Mouse (Mus musculus) gonadal fat pad, adult 2 months (tissue): Measurements from ENCODE around the gene Fkbp3. TPM values are rescaled to one million over a fixed set of nuclear protein-coding genes. Genes with fewer than 3 reads are reported as not detected.
"Not testable (repeated sequence)": the region's sequence is repeated elsewhere in the genome, so short reads cannot be mapped to it uniquely, and the experiment has no call there.

Experiments used
- DNase-seq: peaks from one replicate; pipeline ENCODE4 v3.0.0-alpha.2; 2012; ENCODE audit warnings: low read depth
- polyA plus RNA-seq: library from polyadenylated mRNA; depleted of rRNA; stranded (reverse); fragments of >200 nt; gene quantifications from 2 replicates; pipeline ENCODE4 v1.2.3, GENCODE M21; 2012; rRNA removed

Fkbp3 gene
- 33.0 and 40.2 TPM in 2 replicates for polyA plus RNA-seq

DNA sequence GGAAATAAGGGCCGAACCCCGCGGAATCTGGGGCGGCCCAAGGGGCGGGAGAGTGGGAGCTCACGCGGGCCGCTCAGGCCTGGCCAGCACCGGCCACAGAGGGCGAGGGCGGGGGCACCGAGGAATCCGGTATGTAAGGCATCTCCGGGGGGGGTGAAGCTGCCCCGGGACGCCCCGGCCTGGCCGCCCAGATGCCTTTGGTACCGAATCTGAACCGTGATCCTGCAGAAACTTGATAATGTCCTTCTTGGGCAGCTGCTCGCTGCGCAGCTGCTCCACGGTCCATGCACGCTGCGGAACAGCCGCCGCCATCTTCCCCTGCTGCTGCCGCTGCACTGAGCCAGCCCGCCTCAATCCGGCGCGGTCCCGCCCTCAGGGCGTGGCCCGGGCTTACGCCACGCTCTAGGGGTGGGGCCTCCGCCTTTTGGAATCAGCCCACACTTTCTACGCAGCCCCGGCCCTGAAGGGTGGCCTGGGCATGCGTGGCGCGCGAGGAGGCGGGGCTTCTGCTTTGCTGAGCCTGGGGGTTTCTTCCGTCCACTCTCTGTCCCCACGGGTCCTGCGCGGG is at the start of gene Fkbp3:
Fkbp3 (minus strand) TSS at position 397 of the 568 bp plus-strand sequence.
- DNase-seq, result peak; percentile 68

DNA sequence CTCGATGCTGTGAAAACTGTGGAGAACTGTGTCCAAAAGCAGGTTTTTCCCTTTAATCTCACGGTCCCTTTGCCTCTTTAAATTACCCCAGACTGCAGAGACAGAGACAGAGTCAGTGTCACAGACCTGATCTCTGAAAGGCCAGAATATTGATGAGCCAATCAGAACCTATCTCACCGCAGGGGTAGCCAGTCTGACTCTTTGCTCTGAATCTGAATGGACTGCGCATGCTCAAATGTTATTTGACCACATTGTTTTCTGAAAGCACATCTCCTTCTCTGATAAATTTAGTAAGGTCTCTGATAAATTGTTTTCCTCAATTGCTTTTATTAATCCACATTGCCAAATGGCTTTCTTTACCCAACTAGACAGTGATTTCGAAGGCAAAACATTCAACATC is 45.6 kb upstream of the Fkbp3 start:
- no peak for DNase-seq

DNA sequence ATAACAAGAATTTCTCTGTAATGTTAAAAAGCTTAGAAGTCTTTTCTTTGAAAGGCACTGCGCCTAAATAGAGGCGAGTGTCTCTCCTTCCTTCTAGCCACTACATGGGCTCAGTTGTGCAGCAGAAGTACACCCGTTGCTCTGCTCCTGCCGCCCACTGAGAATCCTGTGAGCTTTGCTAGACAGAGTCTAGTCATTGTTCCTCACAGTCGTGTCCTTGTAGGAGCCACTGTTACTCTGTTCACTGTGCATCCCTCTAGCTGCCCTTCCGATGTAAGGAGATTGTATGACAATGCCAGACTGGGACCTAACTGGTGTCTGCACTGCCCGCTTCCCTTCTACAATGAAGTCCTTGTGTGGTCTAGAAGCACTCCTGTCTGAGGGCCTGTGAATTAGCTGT is 45.2 kb upstream of the Fkbp3 start:
- DNase-seq, result no peak

DNA sequence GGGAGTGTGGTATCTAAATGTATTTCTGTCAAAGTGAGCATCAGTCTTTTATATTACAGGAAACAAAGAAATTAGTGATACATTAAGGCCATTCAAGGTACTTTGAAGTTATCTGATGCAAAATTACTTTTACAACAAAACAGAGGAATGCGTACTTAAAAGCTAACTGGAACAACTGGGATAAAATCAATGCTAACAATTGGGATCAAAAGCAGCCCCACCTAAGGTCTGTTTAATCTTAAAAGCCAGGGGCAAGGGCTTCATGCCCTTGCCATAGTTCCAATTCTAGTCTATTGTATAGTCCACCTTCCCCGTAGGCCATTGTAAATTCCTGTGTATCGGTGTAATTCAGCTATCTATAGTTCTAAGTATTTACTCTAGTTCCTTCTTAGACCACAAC is 41.2 kb upstream of the Fkbp3 start:
- not testable (repeated sequence) for DNase-seq

DNA sequence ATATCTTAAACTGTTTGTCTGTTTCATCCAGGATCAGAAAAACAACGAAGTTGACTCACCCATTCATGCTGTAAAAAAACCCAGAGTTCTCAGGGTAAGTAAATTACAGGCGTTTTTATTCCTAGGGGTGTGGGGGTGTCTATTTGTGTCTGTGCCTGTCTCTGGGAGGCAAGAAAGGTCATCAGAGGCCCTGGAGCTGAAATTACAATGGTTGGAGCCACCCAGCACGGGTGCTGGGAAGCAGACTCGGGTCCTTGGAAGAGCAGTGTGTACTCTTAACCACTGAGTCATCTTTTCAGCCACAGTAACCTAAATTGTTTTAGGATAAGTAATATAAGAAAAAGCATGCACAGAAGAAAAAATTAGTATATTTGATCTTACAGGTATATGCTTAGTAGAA is 40.1 kb upstream of the Fkbp3 start:
- DNase-seq, result no peak

DNA sequence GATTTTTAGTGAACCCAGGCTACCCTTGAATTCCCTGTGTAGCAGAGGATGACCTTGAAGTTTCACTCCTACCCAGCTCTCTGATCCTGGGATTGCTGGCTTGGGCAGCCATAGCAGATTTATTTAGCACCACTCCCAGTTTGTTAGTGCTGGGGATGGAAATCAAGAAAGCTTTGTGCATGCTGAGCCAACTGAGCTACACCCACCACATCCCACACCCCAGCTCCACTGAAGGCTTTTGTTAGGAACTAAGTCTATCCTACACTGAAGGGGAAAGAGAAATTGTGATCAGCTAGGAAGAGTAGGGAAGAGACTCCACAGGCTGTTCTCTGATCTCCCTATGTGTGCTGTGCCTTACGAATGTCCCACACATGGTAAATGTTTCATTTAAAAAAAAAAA is 39.0 kb upstream of the Fkbp3 start:
- DNase-seq, result no peak

DNA sequence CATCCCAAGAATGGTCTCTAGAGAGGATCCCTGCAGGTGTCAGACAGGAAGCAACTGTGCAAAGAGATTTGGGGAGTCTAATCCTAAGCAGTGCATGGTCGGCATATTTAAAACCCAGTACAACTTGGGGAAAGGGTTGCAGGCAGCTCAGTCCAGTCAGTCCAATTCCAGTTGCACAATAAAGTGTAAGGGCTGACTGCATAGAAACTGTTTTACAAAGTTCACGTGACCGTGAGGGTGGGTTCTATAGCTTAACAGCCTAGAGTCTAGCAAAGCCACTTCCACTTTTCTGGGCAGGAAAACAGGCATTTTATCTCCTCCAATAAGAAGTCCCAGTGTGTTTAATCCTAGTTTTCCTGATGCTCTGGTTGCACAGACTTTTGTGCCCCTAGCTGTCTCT is 37.7 kb upstream of the Fkbp3 start:
- no peak for DNase-seq

DNA sequence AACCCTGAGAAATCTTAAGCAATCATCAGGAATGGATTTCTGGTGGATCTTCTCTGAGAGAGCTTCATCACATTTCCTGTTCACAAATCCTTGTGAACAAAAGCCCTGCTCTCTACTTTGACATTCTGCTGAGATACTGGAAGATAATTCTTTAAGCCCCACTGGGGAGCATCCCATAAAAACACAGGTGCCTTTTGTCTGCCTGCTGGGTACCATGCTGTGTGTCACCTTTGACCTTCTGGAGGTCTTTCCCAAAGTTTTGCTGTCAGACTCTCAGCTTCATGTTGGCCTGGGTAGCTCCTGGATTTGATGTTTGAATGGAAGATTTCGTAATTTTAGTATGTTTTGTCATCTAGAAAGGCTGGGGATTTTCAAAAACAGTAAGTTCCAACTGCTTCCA is 34.9 kb upstream of the Fkbp3 start:
- no peak for DNase-seq

DNA sequence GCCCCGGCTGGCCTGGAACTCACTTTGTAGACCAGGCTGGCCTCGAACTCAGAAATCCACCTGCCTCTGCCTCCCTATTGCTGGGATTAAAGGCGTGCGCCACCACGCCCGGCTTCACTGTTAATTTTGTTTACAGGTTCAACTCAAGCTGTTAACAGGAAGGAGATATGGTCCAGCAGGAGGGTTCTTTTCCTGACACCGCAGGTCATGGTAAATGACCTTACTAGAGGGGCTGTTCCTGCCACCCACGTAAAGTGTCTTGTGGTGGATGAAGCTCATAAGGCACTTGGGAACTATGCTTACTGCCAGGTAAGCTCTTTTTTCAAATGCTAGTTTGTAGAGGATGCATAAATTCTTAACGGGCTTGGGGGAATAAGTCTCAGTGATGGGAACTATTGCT is 3.1 kb upstream of the Fkbp3 start:
- DNase-seq, result no peak

DNA sequence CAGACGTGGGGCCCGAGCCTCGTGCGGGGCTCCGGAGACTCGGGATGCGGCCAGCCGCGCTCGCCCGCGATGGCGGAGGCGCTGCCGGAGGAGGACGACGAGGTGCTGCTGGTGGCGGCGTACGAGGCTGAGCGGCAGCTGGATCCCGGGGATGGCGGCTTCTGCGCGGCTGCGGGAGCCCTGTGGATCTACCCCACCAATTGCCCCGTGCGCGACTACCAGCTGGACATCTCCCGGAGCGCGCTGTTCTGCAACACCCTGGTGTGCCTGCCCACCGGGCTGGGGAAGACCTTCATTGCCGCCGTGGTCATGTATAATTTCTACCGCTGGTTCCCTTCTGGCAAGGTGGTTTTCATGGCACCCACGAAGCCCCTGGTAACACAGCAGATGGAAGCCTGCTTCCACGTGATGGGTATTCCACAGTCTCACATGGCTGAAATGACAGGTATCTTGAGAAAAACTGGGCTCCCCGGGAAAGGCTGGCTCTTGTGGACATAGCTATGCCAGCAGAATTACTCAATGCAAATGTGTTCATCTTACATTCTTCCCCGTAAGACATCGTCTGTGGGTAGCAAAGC is 2.0 kb upstream of the Fkbp3 start:
- no peak for DNase-seq

DNA sequence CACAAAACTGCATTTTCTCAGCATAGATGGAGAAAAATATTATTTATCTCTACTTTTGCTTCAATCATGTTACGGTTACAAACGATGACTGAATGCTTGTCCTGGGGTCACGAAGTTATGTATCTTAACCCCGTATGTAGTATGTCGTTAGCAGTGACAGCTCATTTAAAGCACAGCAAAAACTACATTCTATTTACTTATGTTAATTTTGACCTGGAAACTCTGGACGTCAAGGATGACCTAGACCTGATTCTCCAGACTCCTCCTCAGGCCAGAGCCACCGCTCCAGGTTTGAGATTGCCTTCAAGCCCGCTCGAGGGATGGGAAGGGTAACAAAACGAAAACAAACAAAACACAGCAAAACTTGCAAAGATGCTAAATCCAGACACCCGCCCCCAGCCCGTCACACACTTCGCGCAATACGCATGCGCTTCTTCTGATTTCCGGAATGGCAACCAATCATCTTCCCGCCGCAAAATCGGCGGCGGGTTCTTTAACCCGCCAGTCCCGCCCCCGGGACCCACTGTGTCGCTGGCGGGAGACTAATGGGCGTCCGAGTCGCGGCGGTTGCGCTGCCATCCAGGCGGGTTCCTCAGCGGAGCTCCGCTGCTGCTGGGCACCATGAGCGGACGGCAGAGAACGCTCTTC is 1.4 kb upstream of the Fkbp3 start, which contains the start of gene Fancm:
Fancm (plus strand) TSS at position 519 of the 648 bp plus-strand sequence.
- peak; percentile 24 for DNase-seq

DNA sequence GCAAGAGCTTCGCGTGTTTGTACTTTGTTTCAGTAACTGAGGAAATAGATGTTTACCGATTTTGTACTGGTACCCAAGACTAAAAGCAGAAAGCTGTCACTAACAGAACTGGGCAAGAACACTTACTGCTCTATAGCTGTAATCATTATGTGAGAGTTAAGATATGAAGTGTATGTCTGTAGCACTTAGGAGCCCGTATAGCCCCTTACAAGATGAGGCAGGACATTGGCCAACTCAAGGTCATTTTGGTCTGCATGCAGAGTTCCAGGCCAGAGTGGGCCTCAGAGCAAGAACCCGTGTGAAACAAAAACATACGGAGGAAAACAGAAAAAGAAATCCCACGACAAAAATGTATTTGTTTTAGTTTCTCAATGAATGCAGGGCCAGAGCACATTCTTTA is 844 bp upstream of the Fkbp3 start:
- no peak for DNase-seq

DNA sequence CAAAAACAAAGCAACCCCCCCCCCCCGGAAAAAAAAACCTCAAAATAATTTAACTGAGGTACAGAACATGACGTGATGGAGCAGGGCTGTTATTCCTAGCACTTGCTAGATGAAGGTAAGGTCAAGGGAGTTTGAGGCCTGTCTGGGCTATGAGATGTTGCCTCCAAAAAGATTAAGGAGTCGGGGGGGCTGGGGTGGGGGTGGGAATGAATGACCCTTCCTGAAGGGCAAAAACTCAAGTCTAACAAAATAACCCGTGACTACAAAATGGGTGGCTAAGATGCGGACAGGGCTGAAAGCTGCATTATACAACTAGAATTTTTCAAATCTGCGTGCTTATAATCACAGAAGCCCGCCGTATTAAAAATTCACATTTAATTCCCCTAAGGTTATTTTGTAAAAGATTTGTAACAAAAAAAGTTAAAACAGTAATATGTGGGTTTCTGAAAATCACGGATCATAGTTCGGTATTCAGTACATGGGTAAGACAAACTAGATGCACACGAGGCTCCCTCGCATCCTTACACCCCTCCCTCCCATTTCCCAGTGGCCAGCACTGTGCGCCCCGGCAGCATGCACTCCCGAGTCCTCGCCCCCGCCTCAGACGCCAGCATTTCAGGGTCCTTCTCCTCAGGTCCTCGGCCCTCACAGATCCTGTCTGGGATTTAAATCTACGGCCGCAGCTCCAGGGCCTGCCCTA is 746 bp downstream of the Fkbp3 start:
- no peak for DNase-seq

DNA sequence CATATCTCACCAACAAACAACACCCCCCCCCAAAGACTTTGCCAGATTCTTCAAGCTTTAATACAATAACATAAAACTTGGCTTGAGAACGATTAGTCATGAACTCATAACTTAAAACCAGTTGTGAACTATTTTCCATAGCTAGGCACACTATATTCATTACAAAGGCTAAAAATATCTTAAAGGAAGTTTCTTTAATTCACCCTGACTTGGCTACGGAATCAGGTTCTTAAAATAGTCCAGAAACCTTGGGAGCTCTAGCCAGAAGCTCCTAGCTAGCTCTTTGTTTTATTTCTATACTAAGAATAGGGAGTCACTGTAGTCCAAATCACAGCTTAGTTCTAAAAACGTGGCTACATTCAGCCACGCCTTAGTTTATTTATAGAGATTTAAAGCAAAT is 5.4 kb downstream of the Fkbp3 start:
- DNase-seq, result no peak

DNA sequence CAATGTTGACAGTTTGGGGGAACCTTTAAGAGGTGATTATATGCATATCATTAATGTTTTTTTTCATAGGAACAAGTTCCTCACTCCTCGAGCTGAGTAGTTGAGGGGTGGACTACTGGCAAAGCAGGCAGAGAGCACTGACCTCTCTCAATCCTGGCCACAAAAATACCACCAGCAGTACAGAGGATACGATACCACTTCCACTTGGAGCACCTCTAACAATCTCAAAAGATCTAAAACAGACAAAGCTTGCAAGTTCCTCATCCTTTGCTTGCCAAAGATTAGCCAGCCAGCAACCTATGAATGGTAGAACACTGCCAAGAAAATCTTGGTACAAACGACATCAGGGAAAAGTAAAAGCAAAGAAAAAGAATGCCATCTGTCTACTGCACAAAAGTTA is 7.6 kb downstream of the Fkbp3 start:
- DNase-seq, result no peak

DNA sequence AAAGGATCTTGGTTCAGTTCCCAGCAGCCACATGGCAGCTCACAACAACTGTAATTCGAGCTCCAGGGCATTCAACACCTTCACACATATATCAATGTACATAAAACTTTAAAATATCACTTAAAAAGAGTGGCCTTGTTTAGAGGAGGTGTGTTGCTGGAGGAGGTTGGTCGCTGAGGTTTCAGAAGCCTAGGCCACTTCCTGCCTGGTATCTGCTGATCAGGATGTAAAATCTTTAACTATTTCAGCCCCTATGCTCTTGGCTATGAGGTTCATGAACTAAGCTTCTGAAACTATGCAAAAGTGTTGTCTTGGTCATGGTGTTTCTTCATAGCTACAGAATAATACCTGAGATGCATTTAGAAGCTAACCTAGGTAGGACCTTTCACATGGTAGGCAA is 8.6 kb downstream of the Fkbp3 start:
- no peak for DNase-seq

DNA sequence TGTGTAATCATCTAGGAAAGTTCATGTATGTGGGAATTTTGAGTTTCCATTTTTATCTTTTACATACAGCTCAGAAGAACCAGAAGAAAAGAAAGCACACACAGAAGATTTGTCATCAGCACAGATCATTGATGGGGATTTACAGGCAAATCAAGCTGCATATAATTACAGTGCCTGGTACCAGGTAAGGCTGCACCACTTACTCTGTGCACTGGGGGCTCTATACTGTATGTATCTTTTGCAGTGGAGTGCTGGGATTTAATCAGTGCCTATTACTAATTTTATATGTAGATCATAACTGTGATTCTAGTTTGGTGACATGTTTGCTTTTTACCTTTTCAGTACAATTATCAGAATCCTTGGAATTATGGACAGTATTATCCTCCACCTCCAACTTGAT is 12.7 kb downstream of the Fkbp3 start:
- DNase-seq, result no peak

DNA sequence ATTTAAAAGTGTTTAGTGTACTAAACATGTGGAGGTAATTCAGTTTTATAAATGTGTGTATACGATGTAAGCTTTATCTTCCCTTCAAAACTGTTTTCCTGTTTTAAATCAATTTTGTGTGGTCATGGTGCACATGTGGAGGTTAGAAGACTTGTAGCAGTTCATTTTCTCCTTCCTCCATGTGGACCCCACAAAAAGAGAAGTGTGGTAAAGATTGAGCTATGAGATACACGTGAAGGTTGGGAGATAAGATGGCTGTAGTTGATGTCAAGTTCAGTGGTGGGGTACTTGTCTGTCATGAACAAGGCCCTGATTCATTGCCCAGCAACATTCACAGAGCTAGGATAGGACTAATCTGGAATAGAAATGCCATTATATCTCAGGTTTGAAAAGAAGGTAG is 15.6 kb downstream of the Fkbp3 start:
- DNase-seq, result no peak

DNA sequence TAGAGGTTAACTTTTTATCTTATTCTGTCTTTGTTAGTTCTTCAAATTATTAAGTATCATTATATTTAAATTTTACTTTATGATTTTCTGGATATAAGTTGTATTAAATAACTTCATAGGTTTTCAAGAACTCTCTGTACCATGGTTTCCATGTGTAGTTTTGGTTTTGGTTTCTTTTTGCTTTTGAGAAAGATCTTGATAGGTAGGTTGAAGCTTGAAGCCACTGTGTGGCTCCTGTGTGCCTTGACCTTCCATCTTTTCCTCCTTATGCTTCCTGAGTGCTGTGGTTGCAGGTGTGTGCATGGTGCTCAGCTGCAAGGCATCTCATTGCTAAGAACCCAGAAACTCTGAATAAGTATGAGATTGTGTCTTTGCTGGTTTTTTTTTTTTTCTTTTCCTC is 25.0 kb downstream of the Fkbp3 start:
- no peak for DNase-seq

DNA sequence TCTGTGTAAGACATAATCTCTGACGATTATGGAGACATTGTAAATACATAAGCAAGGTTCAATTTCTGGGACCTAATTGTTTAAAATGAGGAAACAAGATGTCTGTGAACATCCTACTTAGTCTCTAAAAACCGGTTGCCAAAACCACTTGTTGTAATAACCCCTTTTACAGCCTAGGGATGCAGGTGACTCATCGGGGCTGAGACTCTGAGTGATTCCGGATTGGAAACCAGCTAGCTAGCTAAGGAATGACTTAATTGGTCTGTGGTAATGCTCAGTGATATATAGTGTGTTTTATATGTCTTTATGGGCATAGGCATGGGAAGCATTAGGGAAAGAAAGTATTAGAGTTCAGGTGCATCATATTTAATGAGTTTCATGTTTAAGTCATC is 36.3 kb downstream of the Fkbp3 start:
- DNase-seq, result peak; percentile 80

DNA sequence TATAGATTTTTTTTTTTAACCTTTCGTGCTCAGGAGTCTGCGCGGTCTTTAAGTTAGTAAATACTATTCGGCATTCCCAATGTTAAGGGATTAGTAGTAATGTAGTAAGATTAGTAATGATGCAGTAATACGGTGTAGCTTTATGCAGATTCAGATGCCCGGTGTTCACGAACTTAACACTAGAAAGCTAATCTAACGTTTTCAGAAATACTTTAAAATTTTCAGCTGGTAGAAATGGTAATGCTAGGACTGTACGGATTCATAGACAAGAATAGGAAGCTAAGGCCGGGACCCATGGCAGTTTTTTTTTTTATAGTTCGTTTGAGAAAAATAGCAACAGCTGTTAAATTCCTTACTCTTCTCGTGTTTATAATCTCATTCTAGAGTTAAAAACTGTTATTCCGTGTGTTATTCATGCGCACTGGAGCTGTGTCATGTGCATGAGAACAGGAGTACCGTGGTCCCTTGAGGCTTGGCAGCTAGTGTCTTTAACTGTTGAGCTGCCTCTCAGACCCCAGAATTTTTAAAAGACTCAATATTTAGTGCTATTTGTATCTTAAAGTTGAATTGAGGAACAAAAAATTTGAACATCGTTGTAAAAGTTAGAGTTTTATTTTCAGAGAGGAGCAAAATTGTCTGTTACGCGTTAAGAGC is 36.8 kb downstream of the Fkbp3 start:
- no peak for DNase-seq

DNA sequence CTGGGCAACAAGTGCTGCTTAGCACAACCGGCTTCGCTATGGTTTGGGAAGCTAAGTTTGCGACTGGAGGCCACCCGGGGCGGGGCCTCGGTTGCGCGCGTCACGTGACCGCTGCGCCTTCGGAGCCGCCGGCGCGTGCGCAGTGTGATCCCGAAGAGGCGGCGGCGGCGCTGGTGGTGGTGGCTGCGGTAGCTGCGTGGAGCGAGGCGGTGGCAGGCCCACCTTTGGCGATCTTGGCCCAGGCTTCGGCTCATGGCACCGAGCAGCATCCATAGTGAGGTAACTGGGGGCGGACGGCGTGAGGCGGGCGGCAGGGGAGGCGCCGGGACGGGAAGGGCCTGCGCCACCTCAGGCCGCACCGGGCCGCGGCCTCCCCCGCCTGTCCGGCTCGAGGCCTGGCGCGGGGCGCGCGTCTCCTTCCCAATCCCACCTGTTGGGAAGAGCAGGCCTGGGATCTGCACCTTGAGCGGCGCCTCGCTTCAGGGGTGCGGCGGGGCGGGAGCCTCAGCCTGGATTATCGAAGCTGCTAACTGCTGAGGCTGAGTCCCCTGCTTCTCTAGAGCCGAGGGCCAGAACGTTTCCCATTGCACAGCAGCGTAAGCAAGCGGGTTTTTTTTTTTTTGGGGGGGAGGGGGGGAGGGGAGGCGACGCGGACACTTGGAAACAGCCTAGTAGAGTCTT is 37.5 kb downstream of the Fkbp3 start, which contains the start of gene Prpf39:
Prpf39 (plus strand) TSS at position 144 of the 681 bp plus-strand sequence.
- peak; percentile 36 for DNase-seq
